Mouse (Mus musculus): ENCODE results near the gene Mtrf1.

- TF ChIP-seq CTCF (IDR thresholded peaks at IDR 0.05; ENCODE audit: extremely low read depth, insufficient read depth, low read length) (no peak), POLR2A (IDR thresholded peaks at IDR 0.05; ENCODE audit: extremely low read depth, insufficient read depth, low read length) (no peak)
Observed at GRCm38 (mm10) chr14:79388304-79388703, 9.3 kb upstream of the Mtrf1 start.

All from cortical plate, adult 2 months (tissue).